31 mouse cellular contexts compared by ENCODE assay signal in the genomic region with DNA sequence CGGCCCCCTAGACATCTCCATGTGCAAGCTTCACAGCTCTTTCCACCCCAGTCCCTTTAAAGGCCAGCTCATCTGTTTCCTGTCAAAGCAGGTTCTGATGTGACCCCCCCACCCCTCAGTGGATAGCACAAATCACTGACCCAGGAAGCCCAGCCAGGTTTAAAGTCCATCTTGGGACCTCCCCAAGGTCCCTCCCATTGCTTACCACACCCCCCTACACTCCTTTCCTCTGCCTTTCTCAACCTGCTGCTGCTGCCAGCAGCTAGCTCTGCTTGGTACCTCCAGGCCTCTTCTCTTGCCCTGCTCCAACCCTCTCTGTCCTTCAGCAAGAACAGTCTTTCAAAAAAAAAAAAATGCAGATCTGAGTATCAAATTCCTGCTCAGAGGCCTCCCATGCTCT. TPM values are rescaled to one million over a fixed set of nuclear protein-coding genes. Genes with fewer than 3 reads are reported as not detected.
A peak's percentile ranks its signal among the peaks of the same experiment; 100 is the strongest.
DNase-seq lines count a peak whose midpoint lies in the region; ATAC-seq lines count a peak whose summit lies in the region.
"Had no signal": no experiment of that assay in that cellular context is flagged by ENCODE, and none has a peak within 500 bp of the region (broad histone marks: within the 10 kb centered on the region; RNA-seq: fewer than 3 reads in every experiment).

No protein-coding gene starts in this region.

- no peaks in the 10 kb centered on the region for H3K27me3 ChIP-seq in hindbrain, embryonic 10.5 days (ENCODE audit: insufficient read depth, poor library complexity, severe bottlenecking)
- no peaks in the 10 kb centered on the region for H3K27me3 ChIP-seq in hindbrain, embryonic 13.5 days
- H3K27me3 ChIP-seq: embryonic facial prominence, embryonic 12.5 days; forebrain, embryonic 15.5 days; limb, embryonic 15.5 days; liver, embryonic 13.5 days; midbrain, embryonic 13.5 days had no signal

- ATAC-seq in hindbrain, embryonic 13.5 days (ENCODE audit: low FRiP score) = no peak
- ATAC-seq: forebrain, embryonic 15.5 days; midbrain, embryonic 13.5 days had no signal

- H3K27ac ChIP-seq in hindbrain, embryonic 10.5 days = 0 out of 2 replicates have a peak overlapping the region, but pooled peaks have one; percentile 16
- no peak overlapping the region for H3K27ac ChIP-seq in hindbrain, embryonic 13.5 days
- H3K27ac ChIP-seq: embryonic facial prominence, embryonic 12.5 days; forebrain, embryonic 15.5 days; gastrocnemius, adult 2 months; hindbrain, embryonic 14.5 days; limb, embryonic 10.5 days; limb, embryonic 15.5 days; liver, embryonic 13.5 days; macrophage; midbrain, embryonic 13.5 days had no signal

- WGBS in hindbrain, embryonic 10.5 days = 94% methylated on average over 1 of the region's 1 CpGs
- WGBS in hindbrain, embryonic 13.5 days = 96% methylated on average over 1 of the region's 1 CpGs

- H3K36me3 ChIP-seq in hindbrain, embryonic 10.5 days = peaks cover 100% of the 10 kb centered on the region
- H3K36me3 ChIP-seq in hindbrain, embryonic 13.5 days = peaks cover 100% of the 10 kb centered on the region

- H3K4me1 ChIP-seq in hindbrain, embryonic 10.5 days (replicated peaks) = no peaks in the 10 kb centered on the region
- H3K4me1 ChIP-seq in hindbrain, embryonic 13.5 days (replicated peaks) = no peaks in the 10 kb centered on the region
- H3K4me1 ChIP-seq: embryonic facial prominence, embryonic 12.5 days; forebrain, embryonic 15.5 days; limb, embryonic 10.5 days; limb, embryonic 15.5 days; liver, embryonic 13.5 days; midbrain, embryonic 13.5 days had no signal

- H3K4me3 ChIP-seq in hindbrain, embryonic 10.5 days = no peak overlapping the region
- H3K4me3 ChIP-seq in hindbrain, embryonic 13.5 days = no peak overlapping the region
- H3K4me3 ChIP-seq: embryonic facial prominence, embryonic 12.5 days; forebrain, embryonic 15.5 days; gastrocnemius, adult 2 months; limb, embryonic 10.5 days; limb, embryonic 15.5 days; liver, embryonic 13.5 days; midbrain, embryonic 13.5 days had no signal

- no peak for DNase-seq in hindbrain, embryonic 10.5 days (ENCODE audit: low spot score)
- DNase-seq in 3T3-L1 (ENCODE audit: low read depth, low spot score) = peak; percentile 19
- DNase-seq in kidney, adult 9 months = peak; percentile 75
- peak; percentile 59 to 87 for DNase-seq in kidney, postnatal 25 days
- no peak for DNase-seq in cerebellum, postnatal 4 days (ENCODE audit: low spot score in 2 of 2)
- no peak for DNase-seq in B cell, adult 2 months
- DNase-seq in right cerebral cortex, adult 2 months (ENCODE audit: low spot score in 2 of 2) = no peak
- DNase-seq: adrenal gland, adult 8-10 months; cerebellum, adult 8-10 months; cerebellum, postnatal 36 days; embryo, embryonic 11 days; gastrocnemius, adult 2 months; gastrocnemius, postnatal 36 days; heart, adult 18-20 months; heart, postnatal 36 days; layer of hippocampus, adult 9-11 months; liver, embryonic 13.5 days; lung, adult 2 months; lung, postnatal 10 days; right cerebral cortex, adult 18-20 months; right cerebral cortex, postnatal 4 days; thymus, postnatal 4 days had no signal

- no peak overlapping the region for H3K4me2 ChIP-seq in hindbrain, embryonic 13.5 days
- H3K4me2 ChIP-seq: embryonic facial prominence, embryonic 12.5 days; forebrain, embryonic 15.5 days; heart, embryonic 11.5 days; hindbrain, embryonic 14.5 days; limb, embryonic 15.5 days; liver, embryonic 13.5 days; midbrain, embryonic 13.5 days had no signal

- H3K9ac ChIP-seq in hindbrain, embryonic 13.5 days = no peak overlapping the region
- H3K9ac ChIP-seq: embryonic facial prominence, embryonic 12.5 days; forebrain, embryonic 15.5 days; hindbrain, embryonic 14.5 days; limb, embryonic 15.5 days; liver, embryonic 13.5 days had no signal

- no peaks in the 10 kb centered on the region for H3K9me3 ChIP-seq in hindbrain, embryonic 10.5 days
- H3K9me3 ChIP-seq in hindbrain, embryonic 13.5 days = no peaks in the 10 kb centered on the region
- H3K9me3 ChIP-seq: embryonic facial prominence, embryonic 12.5 days; forebrain, embryonic 15.5 days; limb, embryonic 10.5 days; limb, embryonic 15.5 days; liver, embryonic 13.5 days; midbrain, embryonic 13.5 days had no signal

RNA-seq across cellular contexts. Expression of a gene that starts 35.0 kb away (rescaled TPM):
- 33.9 and 40.2 TPM in 2 replicates for polyA plus RNA-seq in hindbrain, embryonic 10.5 days (2016; fragmentation: Nextera tagmentation; extraction: Ambion mirVana)
- 52.0 and 55.1 TPM in 2 replicates for polyA plus RNA-seq in hindbrain, embryonic 13.5 days (2015; fragmentation: Nextera tagmentation; extraction: Ambion mirVana)

Comparison
In these comparisons a context has a peak if more than half of its experiments do, and no peak if none do; other contexts are left out.
1. DNase-seq: peak in 3T3-L1 (single experiment), kidney, adult 9 months (single experiment) and kidney, postnatal 25 days (2 of 2); none in hindbrain, embryonic 10.5 days (single experiment), cerebellum, postnatal 4 days (0 of 2), B cell, adult 2 months (0 of 2) and right cerebral cortex, adult 2 months (0 of 2).